Mouse (Mus musculus): ENCODE results near the gene Fam222b.

Gene Fam222b

DNA sequence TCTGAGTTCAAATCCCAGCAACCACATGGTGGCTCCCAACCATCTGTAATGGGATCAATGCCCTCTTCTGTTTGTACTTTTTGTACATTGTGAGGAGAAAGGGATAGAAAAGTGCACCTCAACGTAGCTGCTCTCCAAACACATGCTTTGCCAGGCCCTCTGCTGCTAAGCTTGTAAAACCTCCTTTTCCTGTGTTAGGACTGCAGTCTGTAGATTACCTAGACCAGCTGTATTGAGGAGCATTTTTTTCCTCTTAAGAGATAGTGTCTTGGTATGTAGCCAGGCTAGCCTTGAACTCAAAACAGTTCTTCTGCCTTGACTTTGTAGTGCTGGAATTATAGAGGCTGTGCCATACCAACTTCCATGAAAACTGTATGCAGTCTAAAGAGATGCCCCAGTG, 41.7 kb downstream of the Fam222b start:
- no peak for DNase-seq (ENCODE audit: low read depth, low spot score)

DNA sequence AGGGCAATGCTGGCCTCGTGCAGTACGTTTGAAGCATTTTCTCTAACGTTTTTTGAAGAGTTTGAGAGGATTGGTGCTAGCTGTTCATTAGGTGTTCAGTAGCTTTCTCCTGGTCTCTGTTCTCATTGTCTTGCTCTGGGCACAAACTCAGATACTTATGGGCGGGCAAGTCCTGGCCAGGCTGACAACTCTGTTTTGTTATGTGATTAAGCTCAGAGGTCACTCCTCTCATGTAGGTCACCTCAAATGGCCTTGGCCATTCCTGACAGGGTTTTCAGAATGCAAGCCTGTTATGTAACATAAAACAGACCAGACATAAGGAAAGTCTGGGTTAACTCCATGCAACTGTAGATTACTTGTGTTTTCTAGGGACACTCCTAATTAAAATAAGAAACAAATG, 43.1 kb downstream of the Fam222b start:
- no peak for DNase-seq (ENCODE audit: low read depth, low spot score)

DNA sequence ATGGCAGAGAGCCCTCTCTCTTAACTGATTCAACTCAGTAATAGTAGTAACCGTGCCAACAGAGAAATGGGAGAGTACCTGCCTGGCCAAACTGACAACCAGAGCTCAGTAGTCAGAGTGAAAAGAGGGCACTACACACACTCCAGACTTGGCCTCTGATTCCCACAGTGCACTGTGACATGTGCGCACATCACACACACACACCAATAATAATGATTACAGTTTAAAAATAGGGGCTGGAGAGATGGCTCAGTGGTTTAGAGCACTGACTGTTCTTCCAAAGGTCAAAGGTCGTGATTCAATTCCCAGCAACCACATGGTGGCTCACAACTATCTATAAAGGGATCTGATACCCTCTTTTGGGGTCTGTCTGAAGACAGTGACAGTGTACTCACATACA, 43.6 kb downstream of the Fam222b start:
- no peak for DNase-seq (ENCODE audit: low read depth, low spot score)

DNA sequence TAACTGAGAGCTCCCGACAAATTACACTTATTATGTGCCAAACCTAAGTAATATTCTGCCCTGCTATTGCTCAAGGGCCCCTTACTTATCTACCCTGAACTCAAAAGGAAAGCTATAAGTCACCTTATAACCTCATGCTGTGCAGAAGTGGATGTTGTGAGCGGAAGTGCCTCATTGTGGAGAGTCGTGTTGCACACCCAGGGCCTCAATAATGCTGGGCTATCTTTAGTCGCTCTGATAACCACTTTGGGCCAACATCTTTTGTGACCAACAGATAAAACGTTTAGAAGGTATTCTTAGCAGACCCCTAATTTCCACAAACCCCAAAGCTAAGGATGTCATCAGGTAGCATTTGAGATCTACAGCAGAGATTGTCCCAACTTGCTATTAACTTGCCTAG, 46.2 kb downstream of the Fam222b start:
- DNase-seq (ENCODE audit: low read depth, low spot score), result no peak

DNA sequence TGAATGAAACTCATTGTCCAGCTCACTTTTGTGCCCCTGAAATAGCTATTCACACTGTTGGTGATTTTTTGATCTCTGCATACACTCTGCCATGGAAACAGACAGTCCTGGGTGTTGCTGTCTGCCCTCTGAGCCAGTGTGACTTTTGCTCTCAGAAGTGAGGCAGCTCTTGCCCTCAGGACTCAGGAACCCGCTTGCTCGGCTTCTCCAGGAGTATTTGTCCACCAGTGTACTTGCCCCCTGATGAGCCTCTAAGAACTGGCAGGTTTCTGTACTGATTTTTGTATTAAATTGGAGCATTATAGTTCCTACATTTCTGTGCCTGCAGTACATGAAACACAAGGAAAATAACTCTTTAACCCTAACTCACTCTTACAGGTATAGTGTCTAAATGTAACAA, 49.1 kb downstream of the Fam222b start:
- DNase-seq (ENCODE audit: low read depth, low spot score), result no peak

DNA sequence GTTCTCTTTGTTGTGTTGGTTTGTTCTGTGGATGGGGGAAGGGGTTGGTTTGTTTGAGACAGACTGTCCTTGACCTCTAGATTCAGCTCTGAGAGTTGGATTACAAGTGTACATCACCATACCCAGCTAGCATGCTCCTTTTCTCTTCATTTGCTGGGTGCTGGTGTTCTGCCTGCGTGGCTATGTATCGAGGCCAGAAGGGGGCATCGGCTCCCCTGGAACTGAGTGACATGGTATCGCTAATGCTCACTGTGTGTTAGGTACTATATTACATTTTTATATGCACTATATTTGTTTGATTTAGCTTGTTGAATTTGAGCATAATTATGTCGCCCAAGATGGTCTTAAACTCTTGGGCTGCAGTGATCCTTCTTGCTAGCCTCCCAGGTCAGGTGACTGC, 51.7 kb downstream of the Fam222b start:
- no peak for DNase-seq (ENCODE audit: low read depth, low spot score)

DNA sequence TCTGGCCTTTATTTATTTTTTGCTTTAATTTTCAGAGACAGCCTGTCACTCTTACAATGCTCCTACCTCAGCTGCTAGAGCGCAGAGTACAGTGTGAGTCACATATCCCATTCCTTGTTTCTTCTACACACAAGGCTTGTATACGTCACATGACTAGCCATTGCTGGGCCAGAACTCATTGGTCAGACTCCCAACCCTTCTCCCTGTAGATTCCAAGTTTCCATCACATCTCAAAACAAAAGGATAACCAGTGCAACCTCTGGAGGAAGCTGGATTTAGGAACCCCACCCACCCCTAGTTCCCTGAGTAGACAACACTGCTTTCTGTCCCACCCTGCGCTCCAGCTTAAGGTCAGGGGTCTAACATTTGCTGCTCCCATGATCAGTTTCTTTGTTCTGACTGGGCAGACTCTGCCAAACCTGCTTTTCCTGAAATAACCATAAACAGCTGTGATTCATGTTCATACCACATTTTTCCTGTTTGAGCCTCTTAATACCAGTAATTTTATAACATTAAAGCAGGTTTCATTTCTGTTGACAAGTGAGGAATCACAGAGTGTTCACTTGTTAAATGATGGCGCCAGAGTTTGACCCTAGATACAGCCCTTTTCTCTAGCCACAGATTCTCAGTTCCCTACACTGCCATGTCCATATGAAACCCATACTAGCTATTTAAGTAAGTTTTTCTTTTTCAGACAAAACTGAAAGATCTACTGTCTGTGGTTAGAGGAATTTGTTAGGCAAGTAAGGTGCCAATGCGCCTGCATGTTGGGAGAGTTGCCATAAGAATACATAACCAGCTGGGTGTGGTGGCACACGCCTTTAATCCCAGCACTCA, 52.5 kb downstream of the Fam222b start:
- DNase-seq (ENCODE audit: low read depth, low spot score), result no peak

DNA sequence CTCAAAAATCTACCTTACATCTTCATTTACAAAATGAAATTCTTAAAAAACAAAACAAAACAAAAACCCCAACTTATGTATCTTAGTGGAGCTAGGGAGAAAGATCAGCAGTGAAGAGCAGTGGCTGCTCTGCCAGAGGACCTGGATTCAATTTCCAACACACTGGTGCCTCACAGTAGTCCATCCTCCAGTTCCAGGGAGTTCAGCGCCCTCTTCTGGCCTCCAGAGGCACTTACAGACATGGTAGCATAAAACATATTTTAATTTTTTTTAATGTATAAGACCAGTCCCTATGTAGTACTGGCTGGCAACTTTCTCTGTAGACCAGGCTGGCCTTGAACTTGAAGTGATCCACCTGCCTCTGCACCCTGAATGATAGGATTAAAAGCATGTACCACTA, 56.7 kb downstream of the Fam222b start:
- DNase-seq (ENCODE audit: low read depth, low spot score), result peak; percentile 59

DNA sequence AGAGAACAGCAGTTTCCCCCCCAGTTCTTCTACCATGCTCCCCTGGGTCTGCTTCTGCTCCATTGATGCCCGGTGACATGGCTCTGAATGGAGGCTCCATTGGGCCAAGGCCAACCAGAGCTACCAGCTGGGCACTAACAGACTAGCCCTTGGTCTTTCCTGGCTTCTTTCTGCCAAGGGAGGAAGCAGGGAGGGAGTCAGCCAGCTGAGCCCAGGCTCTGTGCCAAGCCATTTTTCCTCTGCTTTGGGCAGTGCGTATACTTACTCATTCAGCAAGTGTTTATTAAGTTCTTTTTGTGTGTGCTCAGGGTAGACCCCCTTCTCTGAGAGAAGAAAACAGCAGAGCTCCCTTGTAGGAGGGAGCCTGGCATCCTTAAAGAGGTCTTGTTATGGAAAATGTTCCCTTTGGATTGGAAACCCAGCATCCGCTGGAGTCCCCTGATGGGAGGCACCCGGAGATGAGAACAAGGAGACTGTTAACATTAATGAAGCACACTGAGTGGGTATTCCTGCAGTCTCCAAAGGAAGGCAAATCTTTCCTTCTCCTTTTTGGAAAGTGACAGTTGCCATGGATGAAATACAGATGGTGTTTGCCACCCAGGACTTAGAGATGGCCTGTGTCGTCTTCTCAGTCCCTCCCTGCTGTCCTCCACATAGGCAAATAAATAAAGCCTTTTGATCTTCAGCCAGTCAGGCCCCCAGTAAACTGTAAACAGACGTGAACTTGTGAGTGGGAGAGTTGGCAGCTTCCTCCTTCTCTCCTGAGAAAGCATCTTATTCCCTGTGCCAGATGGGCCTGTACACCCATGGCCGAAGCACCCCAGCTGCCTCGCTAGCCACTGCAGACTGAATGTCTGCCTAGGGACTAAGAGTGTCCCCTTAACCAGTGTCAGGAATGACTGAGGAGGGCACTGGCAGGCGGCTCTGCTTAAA, 58.1 kb downstream of the Fam222b start:
- DNase-seq (ENCODE audit: low read depth, low spot score), result no peak

DNA sequence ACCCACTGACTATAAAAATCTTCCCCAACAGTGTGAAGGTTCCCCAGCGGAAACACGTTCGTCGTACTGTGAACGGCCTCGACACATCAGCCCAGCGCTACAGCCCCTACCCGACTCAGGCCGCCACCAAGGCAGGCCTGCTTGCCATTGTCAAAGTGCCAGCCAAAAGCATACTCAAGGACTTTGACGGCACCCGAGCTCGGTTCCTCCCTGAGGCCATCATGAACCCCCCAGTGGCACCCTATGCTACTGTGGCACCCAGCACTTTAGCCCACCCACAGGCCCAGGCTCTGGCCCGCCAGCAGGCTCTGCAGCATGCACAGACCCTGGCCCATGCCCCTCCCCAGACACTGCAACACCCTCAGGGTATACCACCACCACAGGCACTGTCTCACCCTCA, 59.3 kb downstream of the Fam222b start:
- DNase-seq (ENCODE audit: low read depth, low spot score), result no peak

DNA sequence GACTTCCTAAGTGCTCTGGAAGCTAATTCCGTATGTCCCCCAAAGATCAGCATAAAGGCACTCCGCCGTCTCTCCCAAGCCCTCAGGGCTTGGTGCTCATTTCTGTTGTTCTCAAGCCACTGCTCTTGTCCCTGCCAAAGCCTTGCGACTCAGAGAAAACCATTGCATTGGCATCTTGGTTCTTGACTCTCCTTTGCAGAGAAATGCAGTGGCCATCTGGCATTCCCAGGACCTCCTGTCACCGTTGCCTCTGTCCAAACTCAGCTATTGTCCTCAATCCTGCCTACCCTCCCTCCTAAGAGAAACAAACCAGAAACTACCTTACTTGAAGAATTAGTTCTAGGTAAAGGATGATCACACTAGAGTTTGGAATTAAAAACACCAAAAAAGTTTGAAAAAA, 61.2 kb downstream of the Fam222b start:
- DNase-seq (ENCODE audit: low read depth, low spot score), result no peak

DNA sequence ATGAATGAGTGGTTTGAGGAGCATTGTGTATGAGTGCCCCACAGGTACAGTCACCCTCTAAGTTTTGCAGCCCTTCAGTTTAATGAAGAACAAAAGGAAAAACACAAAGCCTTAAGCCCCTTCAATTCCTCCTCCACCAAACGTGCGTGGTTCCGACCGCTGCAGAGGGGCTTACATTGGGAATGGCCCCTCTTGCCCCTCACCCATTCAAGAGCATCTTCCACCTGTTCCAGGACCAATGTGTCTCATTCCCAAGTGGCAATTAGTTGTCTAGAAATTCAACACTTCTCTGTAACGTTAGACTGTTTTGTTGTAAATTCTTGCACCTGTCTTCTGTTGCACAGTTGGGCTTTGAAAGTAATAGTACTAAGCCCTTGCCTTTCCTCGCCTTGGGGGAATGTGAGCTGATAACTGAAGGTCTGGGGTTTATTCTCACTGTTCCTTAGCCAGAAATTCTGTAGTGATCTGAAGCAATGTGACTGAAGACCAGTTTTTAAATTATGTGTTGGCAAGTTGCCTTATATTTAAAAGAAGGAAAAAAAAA, 61.8 kb downstream of the Fam222b start:
- no peak for DNase-seq (ENCODE audit: low read depth, low spot score)

DNA sequence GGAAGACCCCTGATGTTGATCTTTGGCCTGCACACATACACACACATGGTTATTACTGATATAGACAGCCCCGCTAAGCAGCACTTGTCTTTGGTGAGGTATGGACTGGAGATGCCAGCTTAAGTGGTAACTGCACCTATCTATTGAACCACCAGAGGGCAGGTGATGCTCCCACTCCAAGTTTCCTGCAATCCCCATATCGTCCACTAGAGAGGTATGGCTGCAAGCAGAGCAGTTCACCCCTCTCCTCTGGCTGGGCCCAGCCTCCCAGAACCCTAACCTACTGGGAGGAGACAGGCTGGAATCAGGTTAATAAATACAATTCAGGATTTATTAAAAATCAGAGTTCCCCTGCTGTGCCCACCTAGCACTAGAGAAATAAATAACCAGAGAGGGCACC, 64.6 kb downstream of the Fam222b start:
- peak; percentile 88 for DNase-seq (ENCODE audit: low read depth, low spot score)

DNA sequence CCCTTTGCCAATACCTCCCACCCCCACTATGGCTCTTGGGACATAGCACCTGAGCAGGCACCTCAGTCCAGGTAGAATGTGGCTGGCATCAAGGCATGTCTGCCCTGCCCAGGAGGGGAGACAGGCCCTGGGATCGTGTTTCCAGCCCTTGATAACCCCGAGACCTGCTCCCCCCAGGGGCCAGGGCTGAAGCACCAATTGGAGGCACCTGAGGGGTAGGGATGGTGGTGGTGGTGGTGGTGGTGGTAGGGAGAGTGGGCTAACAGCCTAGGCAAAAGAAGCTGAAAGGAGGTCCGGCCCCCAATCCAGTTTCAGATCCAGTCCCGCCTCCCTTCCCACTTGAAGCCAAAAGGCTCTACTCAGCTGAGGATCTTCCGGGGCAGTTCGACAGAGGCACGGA, 65.1 kb downstream of the Fam222b start:
- no peak for DNase-seq (ENCODE audit: low read depth, low spot score)

DNA sequence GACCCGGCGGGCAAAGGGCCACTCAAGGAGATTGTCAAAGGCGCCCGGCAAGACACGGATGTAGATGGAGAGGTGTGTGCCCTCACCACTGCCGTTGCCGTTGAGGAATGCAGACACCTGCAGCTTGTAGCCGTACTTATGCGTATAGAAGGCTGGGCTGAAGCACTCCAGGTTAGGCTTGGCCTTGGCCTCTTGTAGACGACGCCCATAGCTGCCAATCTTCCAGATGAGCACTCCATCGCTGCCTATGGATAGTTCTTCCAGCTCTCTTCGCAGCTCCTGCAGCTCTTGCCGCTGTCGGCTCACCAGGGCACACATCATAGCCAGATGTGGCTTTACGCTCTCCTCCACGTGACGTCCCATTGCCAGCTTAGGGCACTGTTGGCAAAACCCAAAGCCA, 65.7 kb downstream of the Fam222b start:
- no peak for DNase-seq (ENCODE audit: low read depth, low spot score)

DNA sequence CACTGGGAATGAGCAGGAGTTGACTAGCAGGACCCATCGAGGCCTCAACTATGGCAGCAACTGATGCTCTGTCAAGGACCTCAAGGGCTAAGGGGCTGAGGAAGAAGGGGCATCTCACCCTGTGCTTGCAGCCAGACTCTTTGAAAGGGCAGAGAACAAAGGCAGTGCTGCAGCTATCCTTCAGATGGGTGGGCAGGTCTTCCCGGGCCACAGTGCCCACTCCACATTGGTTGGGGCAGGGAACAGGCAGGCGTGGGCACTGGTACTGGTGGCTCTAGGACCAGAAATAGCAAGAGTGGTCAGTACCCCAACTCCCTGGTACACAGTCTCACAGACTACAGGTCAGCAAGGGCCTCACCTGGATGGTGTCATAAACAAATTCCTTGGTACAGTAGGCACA, 66.2 kb downstream of the Fam222b start:
- DNase-seq (ENCODE audit: low read depth, low spot score), result no peak

DNA sequence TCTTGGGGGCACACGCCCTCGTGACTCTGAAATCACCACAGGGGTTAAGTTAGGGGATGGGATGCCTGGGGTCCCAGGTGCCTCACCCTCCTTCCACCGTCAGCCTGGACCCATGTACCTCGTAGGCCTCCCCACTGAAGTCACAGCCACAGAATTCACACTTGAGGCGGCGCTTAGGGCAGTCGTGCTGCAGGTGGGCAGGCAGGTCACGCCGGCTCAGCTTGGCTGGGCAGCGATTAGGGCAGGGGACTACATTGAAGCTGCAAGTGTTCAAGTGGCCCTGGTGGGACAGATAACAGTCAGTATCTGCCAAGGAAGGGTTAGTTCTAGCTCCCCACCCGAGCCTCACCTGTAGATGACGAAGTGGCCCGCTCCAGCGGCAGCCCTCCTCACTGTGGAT, 66.7 kb downstream of the Fam222b start:
- no peak for DNase-seq (ENCODE audit: low read depth, low spot score)

DNA sequence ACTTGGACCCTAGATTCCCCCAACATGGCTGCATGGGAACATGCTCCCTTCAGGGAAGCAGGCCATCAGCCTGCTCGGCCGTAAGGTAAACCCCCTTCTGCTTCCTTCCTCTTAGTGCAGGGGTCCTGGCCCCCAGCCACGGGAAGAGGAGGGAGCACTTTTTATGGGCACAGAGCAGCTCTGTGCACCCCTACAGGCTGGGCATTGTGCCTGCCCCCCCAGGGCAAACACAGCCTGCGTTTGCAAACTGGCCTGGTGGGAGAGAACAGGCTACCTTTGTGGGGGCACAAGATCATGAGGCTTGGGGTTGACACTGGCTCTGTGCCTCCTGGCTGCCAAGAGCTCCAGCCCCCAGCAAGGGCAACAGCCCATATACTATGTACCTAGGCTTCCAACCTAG, 67.5 kb downstream of the Fam222b start:
- DNase-seq (ENCODE audit: low read depth, low spot score), result no peak

DNA sequence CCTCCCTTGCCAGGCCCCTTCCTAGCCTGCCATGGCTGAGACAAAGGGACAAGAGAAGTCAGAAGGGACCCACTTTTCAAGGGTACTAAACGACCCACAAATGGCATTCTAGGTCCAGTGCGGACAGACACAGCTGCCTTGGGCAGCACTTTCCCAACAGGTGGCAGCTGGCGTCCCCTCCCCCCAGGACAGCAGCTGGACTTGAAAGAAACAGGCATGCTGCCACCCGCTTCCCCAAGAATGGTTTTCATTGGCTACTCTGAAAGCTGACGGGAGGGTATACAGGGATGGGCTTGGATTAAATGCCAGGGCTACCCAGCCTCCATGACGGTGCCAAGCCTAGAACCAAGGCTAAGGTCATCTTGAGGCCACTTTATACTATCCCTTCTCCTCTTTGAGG, 68.0 kb downstream of the Fam222b start:
- DNase-seq (ENCODE audit: low read depth, low spot score), result no peak

DNA sequence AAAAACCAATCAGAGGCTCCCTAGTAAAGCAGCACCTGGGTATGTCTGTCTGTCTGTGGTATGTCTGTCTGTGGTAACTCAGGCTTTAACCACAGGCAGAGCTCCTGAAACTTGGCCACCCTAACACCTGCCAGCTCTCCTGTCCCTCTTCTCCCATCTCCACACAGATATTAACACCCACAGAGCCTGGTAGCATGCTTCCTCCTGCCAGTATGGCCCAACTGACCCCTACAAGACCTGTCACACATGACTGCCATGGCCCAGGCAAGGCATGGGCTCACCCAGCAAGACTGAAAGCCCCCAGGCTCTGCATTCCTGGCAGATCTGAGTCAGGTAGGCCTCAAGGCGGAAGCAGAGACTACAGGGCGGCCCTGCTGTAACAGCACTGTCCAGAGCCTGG, 68.6 kb downstream of the Fam222b start:
- no peak for DNase-seq (ENCODE audit: low read depth, low spot score)

DNA sequence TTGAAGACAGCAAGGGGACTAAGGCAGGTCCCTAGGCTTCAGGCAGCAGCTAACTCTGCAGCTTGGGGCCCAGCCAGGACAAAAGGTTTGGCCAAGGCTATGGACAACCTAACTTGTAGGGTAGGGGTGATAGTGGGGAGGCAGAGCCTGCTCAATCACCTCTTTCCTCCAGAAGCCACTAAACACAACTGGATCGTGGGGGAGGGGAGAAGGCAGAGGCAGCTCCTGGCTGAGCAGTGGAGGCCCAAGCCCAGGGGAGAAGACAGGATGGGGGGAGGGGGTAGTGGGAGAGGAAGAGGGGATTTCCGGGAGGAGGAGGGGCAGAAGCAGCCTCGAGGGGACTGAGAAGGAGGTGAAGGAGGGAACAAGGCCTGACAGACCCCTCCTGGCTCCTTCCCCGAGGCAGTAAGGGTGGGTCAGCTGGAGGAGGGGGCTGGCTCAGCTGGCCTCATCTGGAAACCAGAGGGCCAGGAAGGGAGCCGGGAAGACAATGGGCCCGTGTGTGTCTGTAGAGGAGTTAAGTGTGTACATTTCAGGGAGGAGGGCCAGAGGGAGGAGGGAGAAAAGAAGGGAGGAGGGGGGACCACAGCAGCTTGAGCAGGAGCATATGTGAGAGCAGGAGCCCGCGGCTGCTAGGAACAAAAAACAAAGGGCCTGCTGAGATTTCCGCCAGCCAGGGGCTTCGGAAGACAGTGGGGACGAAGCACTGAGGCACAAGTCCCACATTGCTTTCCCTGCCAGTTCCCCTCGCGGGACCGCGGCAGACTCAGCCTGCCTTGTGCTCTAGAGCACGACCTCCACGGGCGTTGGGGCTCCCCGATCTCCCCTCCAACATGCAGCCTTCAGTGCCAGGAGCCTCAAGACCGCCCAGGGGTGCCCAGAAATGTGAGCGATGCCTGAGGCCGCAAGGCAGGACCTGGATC, 69.5 kb downstream of the Fam222b start:
- peak; percentile 63 for DNase-seq (ENCODE audit: low read depth, low spot score)

DNA sequence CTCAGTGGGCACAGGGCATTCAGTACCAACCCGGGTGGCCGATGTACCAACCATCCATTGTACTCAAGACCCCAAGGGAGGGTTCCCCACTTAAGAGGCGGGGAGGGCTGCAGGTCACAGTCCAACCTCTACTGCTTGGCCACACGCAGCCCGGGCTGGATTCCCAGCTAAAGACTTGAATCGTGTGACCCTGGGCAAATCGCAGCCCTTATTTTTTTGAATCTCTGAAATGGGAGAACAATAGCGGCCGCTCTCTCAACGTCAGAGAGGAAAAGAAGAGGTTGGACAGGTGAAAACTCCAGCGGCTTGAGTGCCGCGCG, 70.1 kb downstream of the Fam222b start:
- no peak for DNase-seq (ENCODE audit: low read depth, low spot score)
